Mouse (Mus musculus) ES-Bruce4 (cell line): ENCODE results near the gene Srebf1.

ENCODE experiments used
- CTCF ChIP-seq: IDR thresholded peaks from one replicate; pipeline ENCODE4 v1.8.1; 2011; ENCODE audit warnings: low read depth, low read length
- POLR2A ChIP-seq: IDR thresholded peaks from one replicate; pipeline ENCODE4 v1.8.1; 2011; ENCODE audit warnings: low read length; ENCODE audit not compliant: insufficient read depth

GRCm38 (mm10) chr11:60235351-60235750 is 13.0 kb upstream of the Srebf1 start:
- TF ChIP-seq CTCF (no peak), POLR2A (no peak)
